Mouse (Mus musculus) liver, embryonic 14 days (tissue): ENCODE measurements around the gene Gm10160. TPM values are rescaled to one million over a fixed set of nuclear protein-coding genes. Genes with fewer than 3 reads are reported as not detected.

ENCODE experiments used
- polyA plus RNA-seq: library from polyadenylated mRNA; depleted of rRNA; stranded (reverse); fragments of >200 nt; gene quantifications from 2 replicates; pipeline ENCODE4 v1.2.3, GENCODE M21; 2012; rRNA removed

The Gm10160 gene
- not detected in 2 replicates for polyA plus RNA-seq

DNA sequence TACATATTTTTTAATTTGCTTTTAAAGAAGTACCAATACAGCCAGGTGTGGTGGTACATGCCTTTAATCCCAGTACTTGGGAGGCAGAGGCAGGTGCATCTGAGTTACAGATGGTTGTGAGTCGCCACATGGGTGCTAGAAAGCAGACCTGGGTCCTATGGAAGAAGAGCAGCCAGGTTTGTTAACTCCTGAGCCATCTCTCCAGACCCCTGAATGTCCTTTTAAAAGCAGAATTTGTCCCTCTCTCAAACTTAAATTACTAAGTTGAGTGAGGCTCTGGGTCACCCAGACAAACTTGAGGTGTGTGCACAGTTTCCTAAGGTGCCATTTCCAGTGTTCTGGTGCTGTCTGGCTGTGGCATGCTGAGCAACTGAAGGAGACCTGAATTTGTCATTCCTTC is at the start of gene Gm10160:
Gene Gm10160, minus strand, starts transcription at position 101 of the 400 bp plus-strand sequence.

DNA sequence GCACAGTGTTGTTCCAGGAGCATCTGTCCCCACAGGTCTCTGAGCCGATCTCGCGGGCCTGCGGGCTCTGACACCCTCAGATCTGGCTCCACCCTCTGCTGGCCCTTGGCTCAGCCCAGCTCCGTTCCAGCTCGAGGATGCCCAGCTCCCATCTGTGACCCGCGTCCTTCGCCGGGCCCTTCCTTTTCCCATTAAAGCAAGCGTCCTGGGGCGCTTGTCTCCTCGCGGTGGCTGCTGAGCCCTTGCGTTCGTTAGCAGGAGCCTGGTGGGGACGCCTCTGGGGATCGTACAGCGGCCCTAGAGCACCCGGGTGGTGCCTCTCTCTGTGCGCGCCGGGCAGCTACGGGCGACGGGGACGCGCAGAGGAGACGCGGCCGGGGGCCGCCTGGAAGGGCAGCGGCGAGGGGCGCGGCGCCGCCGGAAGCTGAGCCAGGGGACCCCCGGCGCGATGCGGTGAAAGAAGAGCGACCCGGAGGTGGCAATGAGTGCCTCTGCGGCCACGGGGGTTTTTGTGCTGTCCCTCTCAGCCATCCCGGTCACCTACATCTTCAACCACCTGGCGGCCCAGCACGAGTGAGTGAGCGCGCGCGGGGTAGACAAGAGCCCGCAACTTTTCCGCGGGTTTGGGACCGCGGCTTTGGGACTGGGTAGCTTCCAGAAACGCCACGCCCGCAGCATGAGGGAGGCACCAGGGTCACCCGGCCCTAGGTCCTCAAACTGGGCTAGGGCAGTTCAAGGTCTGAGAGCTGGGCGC is 3.6 kb upstream of the Gm10160 start, which contains the start of gene Tm6sf1:
Gene Tm6sf1, plus strand, starts transcription at position 34 of the 754 bp plus-strand sequence.

DNA sequence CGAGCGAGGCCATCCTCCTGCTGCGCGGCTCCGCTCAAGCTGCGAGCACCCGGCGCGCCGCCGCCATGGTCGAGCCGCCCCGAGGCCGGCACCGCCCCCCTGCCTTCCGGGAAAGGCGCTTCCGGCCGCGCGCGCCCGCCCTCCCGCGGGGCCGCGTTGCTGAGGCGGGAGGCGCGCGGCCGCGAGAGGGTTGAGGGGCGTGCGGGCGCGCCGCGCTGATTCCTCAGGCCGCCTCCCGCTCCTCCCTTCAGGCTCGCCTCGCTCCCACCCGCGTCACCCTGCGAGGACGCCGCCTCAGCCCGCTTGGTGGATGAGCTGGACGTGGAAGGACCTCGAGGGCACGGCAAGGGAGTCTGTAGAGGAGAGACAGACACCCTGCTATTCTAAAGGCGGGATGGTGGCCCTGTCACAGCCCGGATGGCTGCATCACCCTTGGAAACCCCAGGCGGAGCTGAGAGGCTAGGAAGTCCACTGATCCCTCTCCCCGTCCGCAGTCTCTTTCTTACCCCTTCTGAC is 26.2 kb downstream of the Gm10160 start, which contains the start of gene Btbd1:
Gene Btbd1, minus strand, starts transcription at position 53 of the 516 bp plus-strand sequence.

Other genes with a start within 250 kb of the Gm10160 start
- gene Homer2, start 148.3 kb downstream of the Gm10160 start, polyA plus RNA-seq: 2.5 and 2.9 TPM in 2 replicates
- 24.5 and 28.7 TPM in 2 replicates for gene Ramac, start 92.9 kb downstream of the Gm10160 start, polyA plus RNA-seq
- 21.0 and 21.2 TPM in 2 replicates for gene 3110040N11Rik, start 66.3 kb downstream of the Gm10160 start, polyA plus RNA-seq
- 15.0 and 18.7 TPM in 2 replicates for gene Btbd1, start 26.4 kb downstream of the Gm10160 start, polyA plus RNA-seq
- gene Tm6sf1, start 3.2 kb upstream of the Gm10160 start, polyA plus RNA-seq: 8.7 and 11.6 TPM in 2 replicates
- 0.23 and 0.33 TPM in 2 replicates for gene Hdgfl3, start 78.7 kb upstream of the Gm10160 start, polyA plus RNA-seq
- gene Bnc1, start 136.5 kb upstream of the Gm10160 start, polyA plus RNA-seq: 0.24 and 0.34 TPM in 2 replicates